In the genomic region with DNA sequence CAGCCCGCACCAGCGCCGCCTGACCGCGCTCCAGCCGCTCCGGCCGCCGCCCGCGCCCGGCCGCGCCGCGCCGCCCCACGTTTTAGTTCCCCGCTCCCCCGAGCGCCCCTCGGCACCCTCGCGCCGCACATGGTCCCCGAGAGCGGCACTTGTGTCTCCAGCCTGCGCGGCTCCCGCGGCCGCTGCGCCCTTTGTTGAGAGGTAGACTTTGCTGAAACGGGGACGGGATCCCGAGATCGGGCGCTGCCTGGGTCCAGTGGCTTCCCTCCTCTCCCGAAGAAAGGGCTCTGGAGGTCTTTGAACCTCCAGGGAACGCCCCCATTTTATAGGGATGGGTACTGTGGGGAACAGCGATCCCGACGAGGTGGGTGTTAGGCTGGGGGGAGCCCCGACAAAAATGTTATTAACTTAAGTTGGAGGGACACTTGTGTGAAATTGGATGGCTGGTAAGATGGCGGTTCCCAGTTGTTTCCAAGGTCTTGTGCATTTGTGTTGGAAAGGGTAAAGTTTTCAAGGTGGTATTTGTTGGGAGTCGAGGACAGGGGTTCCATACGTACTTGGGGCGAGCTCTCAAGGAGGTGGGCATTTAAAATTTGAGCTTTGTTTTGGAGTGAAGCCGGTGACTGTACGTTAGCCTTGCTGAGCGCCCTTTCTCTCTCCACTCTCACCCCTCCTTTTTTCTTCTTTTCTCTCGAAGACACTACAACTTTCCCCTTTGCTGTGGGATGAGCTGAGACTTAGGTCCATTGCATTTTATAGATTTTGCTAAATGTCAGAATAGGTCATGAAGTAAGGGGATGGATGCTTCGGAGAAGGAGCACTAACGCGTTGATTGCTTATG, we compare ENCODE assay signal across 8 mouse cellular contexts. TPM values are rescaled to one million over a fixed set of nuclear protein-coding genes. Genes with fewer than 3 reads are reported as not detected.
DNase-seq lines count a peak whose midpoint lies in the region; ATAC-seq and TF ChIP-seq lines count a peak whose summit lies in the region.

No protein-coding gene starts in this region.

- intact Hi-C loops in heart, adult 2 months (cut with DNase I) = loop anchor here (2.0 to 5.0 kb wide), 6 partner anchors 17 to 651 kb away; a partner anchor contains a TSS

- peaks cover 20% of the 10 kb centered on the region for H3K36me3 ChIP-seq in C2C12 (ENCODE audit: control insufficient read depth, insufficient read depth)
- peaks cover 9% of the 10 kb centered on the region for H3K36me3 ChIP-seq in heart, adult 2 months (ENCODE audit: control insufficient read depth, insufficient read depth, low read length)
- H3K36me3 ChIP-seq in liver, embryonic 14.5 days (replicated peaks; ENCODE audit: control insufficient read depth, insufficient read depth, low read depth) = no peaks in the 10 kb centered on the region

- no peaks in the 10 kb centered on the region for H3K27me3 ChIP-seq in C2C12 (ENCODE audit: control insufficient read depth, insufficient read depth, insufficient read length)
- H3K27me3 ChIP-seq in heart, adult 2 months (ENCODE audit: control insufficient read depth, insufficient read depth, low read length) = no peaks in the 10 kb centered on the region
- H3K27me3 ChIP-seq in liver, embryonic 14.5 days (ENCODE audit: control insufficient read depth, insufficient read depth, low read length) = peaks cover 58% of the 10 kb centered on the region

- peak overlapping the region; percentile 77 for H3ac ChIP-seq in C2C12 (ENCODE audit: control insufficient read depth, insufficient read length, low read depth)

- no peak for TF ChIP-seq EP300 in heart, adult 2 months (IDR thresholded peaks at IDR 0.05; ENCODE audit: insufficient read depth, low read depth, low read length)
- TF ChIP-seq EP300 in liver, embryonic 14.5 days (IDR thresholded peaks at IDR 0.05; ENCODE audit: low read depth) = no peak

- H3K4me1 ChIP-seq in heart, adult 2 months (ENCODE audit: control insufficient read depth, insufficient read depth, low read length) = peaks cover 2% of the 10 kb centered on the region
- peaks cover 3 to 6% of the 10 kb centered on the region in 2 experiments; a peak in 2 of 4 replicates for H3K4me1 ChIP-seq in liver, embryonic 14.5 days (replicated peaks; ENCODE audit: control insufficient read depth in 2 of 2, insufficient read depth in 2 of 2, low read length in 1 of 2)
- peaks cover 11% of the 10 kb centered on the region for H3K4me1 ChIP-seq in olfactory bulb, adult 2 months (ENCODE audit: control insufficient read depth, insufficient read depth, low read length)

- peaks cover 46% of the 10 kb centered on the region for H3K79me3 ChIP-seq in C2C12 (ENCODE audit: low read depth)

- no peak for TF ChIP-seq POLR2A in heart, adult 2 months (IDR thresholded peaks at IDR 0.05; ENCODE audit: insufficient read depth, low read depth, low read length)
- no peak for TF ChIP-seq POLR2A in olfactory bulb, adult 2 months (IDR thresholded peaks at IDR 0.05; ENCODE audit: insufficient read depth, low read depth, low read length)

- H3K79me2 ChIP-seq in C2C12 (ENCODE audit: control insufficient read depth, insufficient read depth) = peaks cover 58% of the 10 kb centered on the region
- no peaks in the 10 kb centered on the region for H3K79me2 ChIP-seq in heart, adult 2 months (replicated peaks; ENCODE audit: control insufficient read depth, insufficient read depth, low read length)

- TF ChIP-seq CTCF in C2C12 (IDR thresholded peaks at IDR 0.05; ENCODE audit: control insufficient read depth, insufficient read depth, insufficient read length) = no peak
- TF ChIP-seq CTCF in heart, adult 2 months (IDR thresholded peaks at IDR 0.05) = no peak
- TF ChIP-seq CTCF in liver, embryonic 14.5 days (IDR thresholded peaks at IDR 0.05; ENCODE audit: low read depth) = no peak
- TF ChIP-seq CTCF in olfactory bulb, adult 2 months (IDR thresholded peaks at IDR 0.05; ENCODE audit: insufficient read depth, low read depth, low read length) = no peak

- 17% methylated on average over 54 of the region's 55 CpGs for WGBS in heart, adult 2 months
- under 1% methylated on average over 51 of the region's 55 CpGs for WGBS in liver, embryonic 14.5 days (ENCODE audit: insufficient replicate concordance)
- 18% methylated on average over 55 of the region's 55 CpGs for WGBS in olfactory bulb, adult 2 months

- peak overlapping the region; percentile 74 for H3K4me3 ChIP-seq in C2C12 (ENCODE audit: insufficient read depth, poor library complexity, severe bottlenecking)
- peak overlapping the region; percentile 85 for H3K4me3 ChIP-seq in heart, adult 2 months
- H3K4me3 ChIP-seq in liver, embryonic 14.5 days (ENCODE audit: insufficient read depth in 1 of 2, low read depth in 2 of 2, low read length in 2 of 2) = peak overlapping the region; percentile 59 to 79
- peak overlapping the region; percentile 70 for H3K4me3 ChIP-seq in olfactory bulb, adult 2 months (ENCODE audit: insufficient read depth, low read depth, low read length)

- H3K27ac ChIP-seq in heart, adult 2 months = peak overlapping the region; percentile 70
- no peak overlapping the region for H3K27ac ChIP-seq in liver, embryonic 14.5 days
- H3K27ac ChIP-seq in olfactory bulb, adult 2 months (ENCODE audit: insufficient read depth, low read depth, low read length) = 0 out of 2 replicates have a peak overlapping the region, but pooled peaks have one; percentile 8

- H3K4me2 ChIP-seq in liver, embryonic 14.5 days (ENCODE audit: low read depth) = peak overlapping the region; percentile 84

- ATAC-seq in liver, embryonic 14.5 days (ENCODE audit: insufficient read depth) = no peak

- H3K9me3 ChIP-seq in liver, embryonic 14.5 days (ENCODE audit: control insufficient read depth, low read length) = no peaks in the 10 kb centered on the region

- peak overlapping the region; percentile 97 for H3K9ac ChIP-seq in heart, adult 2 months (ENCODE audit: low read depth, low read length)
- peak overlapping the region; percentile 68 for H3K9ac ChIP-seq in liver, embryonic 14.5 days (replicated peaks)

- peak; percentile 62 for DNase-seq in R1 (ENCODE audit: low read depth, low spot score)
- peak; percentile 56 to 57 for DNase-seq in cerebellum, postnatal 4 days (ENCODE audit: low spot score in 2 of 2)
- peak; percentile 59 to 75 for DNase-seq in heart, adult 2 months
- DNase-seq in kidney, adult 18-20 months = peak; percentile 71
- no peak for DNase-seq in liver, embryonic 14.5 days (ENCODE audit: low read depth in 3 of 3, low spot score in 3 of 3)
- DNase-seq in urinary bladder, postnatal 25 days (ENCODE audit: low spot score) = peak; percentile 49

TF ChIP-seq in C2C12, 6 proteins besides CTCF, POLR2A, EP300 and RAD21:
- TF ChIP-seq FOSL1 (IDR thresholded peaks at IDR 0.05; ENCODE audit: insufficient read depth, low read length, poor library complexity, severe bottlenecking) (no peak), CEBPB (IDR thresholded peaks at IDR 0.05; ENCODE audit: low read depth) (no peak), MYOG (IDR thresholded peaks at IDR 0.05; ENCODE audit: control insufficient read depth, extremely low read depth, insufficient read length) (no peak), MYOD1 (IDR thresholded peaks at IDR 0.05; ENCODE audit: control insufficient read depth, insufficient read length, low read depth) (no peak), MAX (IDR thresholded peaks at IDR 0.05) (no peak), USF1 (IDR thresholded peaks at IDR 0.05; ENCODE audit: low read depth) (no peak)

RNA-seq across cellular contexts. Expression of a gene that starts 1.0 kb away (rescaled TPM):
- polyA plus RNA-seq in C2C12 (2012; fragmentation: generic; extraction: Trizol) = 22.3 TPM
- 10 to 100 TPM; 59.2 to 70.6 TPM for total RNA-seq in heart, adult 2 months (2021)
- polyA plus RNA-seq in heart, adult 2 months (2012; rRNA removed) = 22.3 and 54.4 TPM in 2 replicates
- polyA plus RNA-seq in liver, embryonic 14.5 days (2012; rRNA removed) = 3.8 and 5.8 TPM in 2 replicates
- 5.5 and 5.8 TPM in 2 replicates for polyA plus RNA-seq in liver, embryonic 14.5 days (2014; fragmentation: Nextera tagmentation; extraction: Ambion mirVana)
- not detected in 2 replicates for polyA plus RNA-seq in olfactory bulb, adult 2 months (2012; ENCODE audit: insufficient read depth, insufficient read length, low replicate concordance, missing spikeins)

RNA-seq across cellular contexts. Expression of a gene that starts 5.7 kb away (rescaled TPM):
- 141 TPM for polyA plus RNA-seq in C2C12 (2012; fragmentation: generic; extraction: Trizol)
- 100 to 1,000 TPM in 1 of 2 experiments, 10 to 100 TPM in 1; 95.0 to 102 TPM for total RNA-seq in heart, adult 2 months (2021)
- polyA plus RNA-seq in heart, adult 2 months (2012; rRNA removed) = 53.1 and 87.5 TPM in 2 replicates
- 27.0 and 36.2 TPM in 2 replicates for polyA plus RNA-seq in liver, embryonic 14.5 days (2012; rRNA removed)
- 101 TPM in 2 replicates for polyA plus RNA-seq in liver, embryonic 14.5 days (2014; fragmentation: Nextera tagmentation; extraction: Ambion mirVana)
- 558 TPM in 1 of 2 replicates, not detected in the other for polyA plus RNA-seq in olfactory bulb, adult 2 months (2012; ENCODE audit: insufficient read depth, insufficient read length, low replicate concordance, missing spikeins)

RNA-seq across cellular contexts. Expression of a gene that starts 16.0 kb away (rescaled TPM):
- 0.14 TPM for polyA plus RNA-seq in C2C12 (2012; fragmentation: generic; extraction: Trizol)
- total RNA-seq in heart, adult 2 months (2021) = under 1 TPM; 0.26 to 0.36 TPM
- polyA plus RNA-seq in heart, adult 2 months (2012; rRNA removed) = 0.20 and 0.32 TPM in 2 replicates
- polyA plus RNA-seq in liver, embryonic 14.5 days (2012; rRNA removed) = 0.13 TPM in 1 of 2 replicates, not detected in the other
- not detected in 2 replicates for polyA plus RNA-seq in liver, embryonic 14.5 days (2014; fragmentation: Nextera tagmentation; extraction: Ambion mirVana)
- polyA plus RNA-seq in olfactory bulb, adult 2 months (2012; ENCODE audit: insufficient read depth, insufficient read length, low replicate concordance, missing spikeins) = not detected in 2 replicates

Comparison
In these comparisons a context has a peak if more than half of its experiments do, and no peak if none do; other contexts are left out.
1. DNase-seq: peak in R1 (single experiment), cerebellum, postnatal 4 days (2 of 2), heart, adult 2 months (2 of 2), kidney, adult 18-20 months (single experiment) and urinary bladder, postnatal 25 days (single experiment); none in liver, embryonic 14.5 days (0 of 3).
2. Peak in every context shown above with its lines, with median percentiles within 50 percentile points of each other: H3K4me3 ChIP-seq.